12 mouse cellular contexts compared by ENCODE assay signal in genomic region chr11:119160050-119160449, GRCm38 (mm10).
DNase-seq lines count a peak whose midpoint lies in the region; ATAC-seq and TF ChIP-seq lines count a peak whose summit lies in the region.
"Had no signal": no experiment of that assay in that cellular context is flagged by ENCODE, and none has a peak within 500 bp of the region (broad histone marks: within the 10 kb centered on the region; RNA-seq: fewer than 3 reads in every experiment).

No protein-coding gene starts in this region.

- TF ChIP-seq CTCF in heart, adult 2 months (IDR thresholded peaks at IDR 0.05), result no peak

- no peak for TF ChIP-seq POLR2A in heart, adult 2 months (IDR thresholded peaks at IDR 0.05; ENCODE audit: insufficient read depth, low read depth, low read length)

- peak overlapping the region; percentile 48 for H3K4me2 ChIP-seq in heart, embryonic 13.5 days
- H3K4me2 ChIP-seq in lung, embryonic 16.5 days (ENCODE audit: low read depth, low read length), result no peak overlapping the region
- 0 out of 2 replicates have a peak overlapping the region, but pooled peaks have one; percentile 7 for H3K4me2 ChIP-seq in liver, embryonic 16.5 days (ENCODE audit: low read depth, low read length)
- H3K4me2 ChIP-seq: midbrain, embryonic 13.5 days had no signal

- H3K36me3 ChIP-seq in heart, embryonic 13.5 days, result peaks cover 9% of the 10 kb centered on the region
- no peaks in the 10 kb centered on the region for H3K36me3 ChIP-seq in heart, adult 2 months (ENCODE audit: control insufficient read depth, insufficient read depth, low read length)
- H3K36me3 ChIP-seq in lung, embryonic 16.5 days (ENCODE audit: control insufficient read depth, insufficient read depth, low read length), result peaks cover 4% of the 10 kb centered on the region; the same call in 1 of the 2 replicates
- no peaks in the 10 kb centered on the region for H3K36me3 ChIP-seq in liver, embryonic 16.5 days (ENCODE audit: control insufficient read depth, insufficient read depth)

- 79% methylated on average over 5 of the region's 5 CpGs for WGBS in heart, embryonic 13.5 days
- WGBS in heart, adult 2 months, result 90% methylated on average over 5 of the region's 5 CpGs
- 90% methylated on average over 5 of the region's 5 CpGs for WGBS in lung, embryonic 16.5 days
- WGBS in liver, embryonic 16.5 days (ENCODE audit: insufficient replicate concordance), result 65% methylated on average over 5 of the region's 5 CpGs

- ATAC-seq in heart, embryonic 13.5 days (ENCODE audit: extremely low read depth, insufficient number of reproducible peaks, low FRiP score, low TSS enrichment), result no peak
- ATAC-seq in lung, embryonic 16.5 days (ENCODE audit: low read depth), result no peak
- no peak for ATAC-seq in liver, embryonic 16.5 days (ENCODE audit: low read depth)
- ATAC-seq: midbrain, embryonic 13.5 days had no signal

- intact Hi-C loops in heart, adult 2 months (cut with DNase I), result no loop called here

- TF ChIP-seq EP300 in heart, adult 2 months (IDR thresholded peaks at IDR 0.05; ENCODE audit: insufficient read depth, low read depth, low read length), result no peak

- peaks cover 43% of the 10 kb centered on the region for H3K4me1 ChIP-seq in heart, embryonic 13.5 days
- peaks cover 3% of the 10 kb centered on the region; the same call in 1 of the 2 replicates for H3K4me1 ChIP-seq in heart, adult 2 months (ENCODE audit: control insufficient read depth, insufficient read depth, low read length)
- H3K4me1 ChIP-seq in lung, embryonic 16.5 days (replicated peaks; ENCODE audit: control insufficient read depth, insufficient read depth, low read length), result peaks cover 10% of the 10 kb centered on the region
- H3K4me1 ChIP-seq in liver, embryonic 16.5 days (ENCODE audit: control insufficient read depth, low read depth, low read length), result no peaks in the 10 kb centered on the region

- no peaks in the 10 kb centered on the region for H3K9me3 ChIP-seq in heart, embryonic 13.5 days
- no peaks in the 10 kb centered on the region for H3K9me3 ChIP-seq in lung, embryonic 16.5 days (ENCODE audit: control insufficient read depth, low read length)
- H3K9me3 ChIP-seq in liver, embryonic 16.5 days (replicated peaks; ENCODE audit: control insufficient read depth, low read length), result no peaks in the 10 kb centered on the region
- H3K9me3 ChIP-seq: hindbrain, embryonic 10.5 days; midbrain, embryonic 13.5 days had no signal

- H3K9ac ChIP-seq in heart, embryonic 13.5 days, result no peak overlapping the region
- no peak overlapping the region for H3K9ac ChIP-seq in heart, adult 2 months (ENCODE audit: low read depth, low read length)
- H3K9ac ChIP-seq in lung, embryonic 16.5 days (ENCODE audit: low read length), result no peak overlapping the region
- H3K9ac ChIP-seq in liver, embryonic 16.5 days (ENCODE audit: low read depth, low read length), result no peak overlapping the region
- H3K9ac ChIP-seq: midbrain, embryonic 13.5 days had no signal

- peaks cover 39% of the 10 kb centered on the region for H3K27me3 ChIP-seq in heart, embryonic 13.5 days (replicated peaks)
- H3K27me3 ChIP-seq in heart, adult 2 months (ENCODE audit: control insufficient read depth, insufficient read depth, low read length), result no peaks in the 10 kb centered on the region
- H3K27me3 ChIP-seq in lung, embryonic 16.5 days (ENCODE audit: control insufficient read depth, insufficient read depth, low read depth, low read length), result no peaks in the 10 kb centered on the region
- no peaks in the 10 kb centered on the region for H3K27me3 ChIP-seq in liver, embryonic 16.5 days (ENCODE audit: control insufficient read depth, insufficient read depth, low read depth, low read length)
- H3K27me3 ChIP-seq: midbrain, embryonic 13.5 days had no signal

- no peaks in the 10 kb centered on the region for H3K79me2 ChIP-seq in heart, adult 2 months (replicated peaks; ENCODE audit: control insufficient read depth, insufficient read depth, low read length)

- H3K27ac ChIP-seq in heart, embryonic 13.5 days (replicated peaks), result no peak overlapping the region
- no peak overlapping the region for H3K27ac ChIP-seq in heart, adult 2 months
- H3K27ac ChIP-seq in lung, embryonic 16.5 days (ENCODE audit: low read length), result 0 out of 2 replicates have a peak overlapping the region, but pooled peaks have one; percentile 17
- no peak overlapping the region for H3K27ac ChIP-seq in liver, embryonic 16.5 days (ENCODE audit: low read length)
- H3K27ac ChIP-seq: macrophage; midbrain, embryonic 13.5 days had no signal

- H3K4me3 ChIP-seq in heart, embryonic 13.5 days, result peak overlapping the region; percentile 27; the same call in 1 of the 2 replicates
- no peak overlapping the region for H3K4me3 ChIP-seq in heart, adult 2 months
- H3K4me3 ChIP-seq in lung, embryonic 16.5 days (ENCODE audit: low read length), result no peak overlapping the region
- H3K4me3 ChIP-seq in liver, embryonic 16.5 days (ENCODE audit: low read depth, low read length), result no peak overlapping the region
- H3K4me3 ChIP-seq: midbrain, embryonic 13.5 days had no signal

- no peak for DNase-seq in heart, adult 2 months
- no peak for DNase-seq in lung, adult 18-20 months
- DNase-seq in T-cell, adult 2 months (ENCODE audit: low spot score), result peak; percentile 13
- DNase-seq in gastrocnemius, postnatal 10 days, result no peak
- DNase-seq in urinary bladder, postnatal 36 days (ENCODE audit: low spot score in 2 of 2), result no peak
- DNase-seq: B cell, adult 2 months had no signal
